Mouse (Mus musculus) MEL (cell line): Measurements from ENCODE around the gene Slc4a4. TPM values are rescaled to one million over a fixed set of nuclear protein-coding genes. Genes with fewer than 3 reads are reported as not detected.
"Not testable (repeated sequence)": the region's sequence is repeated elsewhere in the genome, so short reads cannot be mapped to it uniquely, and the experiment has no call there.

ENCODE experiments used
- DNase-seq: peaks from one replicate; pipeline ENCODE4 v3.0.0; 2011; ENCODE audit warnings: low read depth, low spot score
- H3K27ac ChIP-seq: 2 replicates; pipeline ENCODE4 v1.5.1; 2012; ENCODE audit warnings: low read depth, mild to moderate bottlenecking, control low read depth, low read length, moderate library complexity; ENCODE audit not compliant: control insufficient read depth
- H3K27me3 ChIP-seq, 2 experiments: fragments of 150-350 bp in 1 of 2; sonication (generic) in 1 of 2; 2 replicates each; pipeline ENCODE4 v1.6.1; 2012; ENCODE audit warnings: low read length in 2 of 2, mild to moderate bottlenecking in 2 of 2, improper control_type of control experiment in 1 of 2, moderate library complexity in 1 of 2; ENCODE audit not compliant: insufficient read depth in 2 of 2, control insufficient read depth in 1 of 2
- H3K36me3 ChIP-seq, 2 experiments: 2 replicates each; pipeline ENCODE4 v1.6.1; 2012 to 2014; ENCODE audit warnings: low read length in 2 of 2, improper control_type of control experiment in 1 of 2, inconsistent platforms in 1 of 2, mild to moderate bottlenecking in 1 of 2; ENCODE audit not compliant: insufficient read depth in 2 of 2, control insufficient read depth in 1 of 2
- H3K4me1 ChIP-seq, 2 experiments: fragments of 150-350 bp in 1 of 2; sonication (generic) in 1 of 2; 2 replicates each; pipeline ENCODE4 v1.6.1; 2012; ENCODE audit warnings: low read length in 2 of 2, improper control_type of control experiment in 1 of 2, mild to moderate bottlenecking in 1 of 2; ENCODE audit not compliant: insufficient read depth in 2 of 2, control insufficient read depth in 1 of 2
- H3K4me3 ChIP-seq, 2 experiments: fragments of 150-350 bp in 1 of 2; sonication (generic) in 1 of 2; 2 replicates each; pipeline ENCODE4 v1.5.1; 2012; ENCODE audit warnings: low read depth in 2 of 2, low read length in 2 of 2, mild to moderate bottlenecking in 2 of 2, moderate library complexity in 2 of 2, control low read depth in 1 of 2, improper control_type of control experiment in 1 of 2; ENCODE audit not compliant: control insufficient read depth in 1 of 2, insufficient read depth in 1 of 2
- H3K79me2 ChIP-seq: 2 replicates; pipeline ENCODE4 v1.6.1; 2012; ENCODE audit warnings: mild to moderate bottlenecking, low read length, moderate library complexity; ENCODE audit not compliant: control insufficient read depth, poor library complexity, insufficient read depth
- H3K9ac ChIP-seq: 2 replicates; pipeline ENCODE4 v1.6.1; 2012; ENCODE audit warnings: low read depth, mild to moderate bottlenecking, control low read depth, low read length, moderate library complexity; ENCODE audit not compliant: control insufficient read depth, poor library complexity, severe bottlenecking
- H3K9me3 ChIP-seq: fragments of 150-350 bp; sonication (generic); replicated peaks from 2 replicates; pipeline ENCODE4 v1.6.1; 2012; ENCODE audit warnings: mild to moderate bottlenecking, low read length, improper control_type of control experiment, moderate library complexity; ENCODE audit not compliant: insufficient read depth
- BHLHE40 ChIP-seq: IDR thresholded peaks from 2 replicates; pipeline ENCODE4 v1.6.1; 2012; ENCODE audit warnings: low read depth, mild to moderate bottlenecking, inconsistent platforms, low read length, improper control_type of control experiment, borderline replicate concordance
- E2F4 ChIP-seq: IDR thresholded peaks from 2 replicates; pipeline ENCODE4 v1.6.1; 2011; ENCODE audit warnings: low read depth, low read length, improper control_type of control experiment, borderline replicate concordance
- EP300 ChIP-seq, 2 experiments: IDR thresholded peaks; 2 replicates each; pipeline ENCODE4 v1.6.1; 2011; ENCODE audit warnings: improper control_type of control experiment in 2 of 2, low read length in 2 of 2, low read depth in 1 of 2, mild to moderate bottlenecking in 1 of 2
- ETS1 ChIP-seq: IDR thresholded peaks from 2 replicates; pipeline ENCODE4 v1.6.1; 2012; ENCODE audit warnings: low read depth, mild to moderate bottlenecking, inconsistent platforms, low read length, improper control_type of control experiment, moderate library complexity
- KAT2A ChIP-seq: conservative IDR thresholded peaks from 2 replicates; pipeline ENCODE4 v1.6.1; 2012; ENCODE audit warnings: low read depth, low read length, improper control_type of control experiment, inconsistent platforms
- MEF2A ChIP-seq: IDR thresholded peaks from 2 replicates; pipeline ENCODE4 v1.6.1; 2014; ENCODE audit warnings: low read depth, mild to moderate bottlenecking, inconsistent platforms, low read length, improper control_type of control experiment; ENCODE audit not compliant: poor library complexity, insufficient replicate concordance, severe bottlenecking; ENCODE audit errors: extremely low read depth
- MXI1 ChIP-seq: IDR thresholded peaks from 2 replicates; pipeline ENCODE4 v1.6.1; 2011; ENCODE audit warnings: mild to moderate bottlenecking, low read depth, low read length, improper control_type of control experiment
- MYB ChIP-seq: IDR thresholded peaks from 2 replicates; pipeline ENCODE4 v1.6.1; 2011; ENCODE audit warnings: mild to moderate bottlenecking, low read depth, low read length, improper control_type of control experiment
- NELFE ChIP-seq: IDR thresholded peaks from 2 replicates; pipeline ENCODE4 v1.6.1; 2011; ENCODE audit warnings: low read depth, low read length, improper control_type of control experiment
- POLR2AphosphoS2 ChIP-seq: IDR thresholded peaks from 2 replicates; pipeline ENCODE4 v1.6.1; 2011; ENCODE audit warnings: low read length, improper control_type of control experiment
- RAD21 ChIP-seq: IDR thresholded peaks from 2 replicates; pipeline ENCODE4 v1.6.1; 2011; ENCODE audit warnings: mild to moderate bottlenecking, low read depth, low read length, improper control_type of control experiment
- UBTF ChIP-seq: IDR thresholded peaks from 2 replicates; pipeline ENCODE4 v1.6.1; 2012; ENCODE audit warnings: low read depth, mild to moderate bottlenecking, inconsistent platforms, low read length, improper control_type of control experiment, moderate library complexity, borderline replicate concordance; ENCODE audit not compliant: insufficient read depth
- USF2 ChIP-seq, 2 experiments: IDR thresholded peaks; 2 replicates each; pipeline ENCODE4 v1.6.1; 2011 to 2012; ENCODE audit warnings: improper control_type of control experiment in 2 of 2, low read length in 2 of 2, borderline replicate concordance in 1 of 2, inconsistent platforms in 1 of 2, low read depth in 1 of 2, mild to moderate bottlenecking in 1 of 2; ENCODE audit not compliant: insufficient read depth in 1 of 2
- ZC3H11A ChIP-seq: IDR thresholded peaks from 2 replicates; pipeline ENCODE4 v1.6.1; 2012; ENCODE audit warnings: low read depth, mild to moderate bottlenecking, inconsistent platforms, low read length, improper control_type of control experiment
- ZKSCAN1 ChIP-seq: IDR thresholded peaks from 2 replicates; pipeline ENCODE4 v1.6.1; 2012; ENCODE audit warnings: low read depth, mild to moderate bottlenecking, inconsistent platforms, low read length, improper control_type of control experiment, moderate library complexity
- ZMIZ1 ChIP-seq: IDR thresholded peaks from 2 replicates; pipeline ENCODE4 v1.6.1; 2012; ENCODE audit warnings: low read depth, mild to moderate bottlenecking, inconsistent platforms, low read length, improper control_type of control experiment, moderate library complexity
- ZNF384 ChIP-seq: IDR thresholded peaks from 2 replicates; pipeline ENCODE4 v1.6.1; 2012; ENCODE audit warnings: low read depth, mild to moderate bottlenecking, inconsistent platforms, low read length, improper control_type of control experiment
- polyA plus RNA-seq, 2 experiments: library from polyadenylated mRNA; stranded (reverse) in 1 of 2; unstranded in 1 of 2; fragments of >175 nt in 1 of 2; fragments of >200 nt in 1 of 2; gene quantifications; 2 replicates each; pipeline versions ENCODE4 v1.2.1 to v1.2.4; 2012; ENCODE audit warnings: low replicate concordance in 2 of 2, low read depth in 1 of 2; ENCODE audit not compliant: insufficient read length in 2 of 2, insufficient read depth in 1 of 2, missing spikeins in 1 of 2
- total RNA-seq: library from RNA; depleted of rRNA; stranded (reverse); fragments of 300-350 nt; gene quantifications from 2 replicates; pipeline ENCODE4 v1.2.3, GENCODE M21; 2012

Gene Slc4a4
- total and polyA plus RNA-seq, 3 experiments = not detected

DNA sequence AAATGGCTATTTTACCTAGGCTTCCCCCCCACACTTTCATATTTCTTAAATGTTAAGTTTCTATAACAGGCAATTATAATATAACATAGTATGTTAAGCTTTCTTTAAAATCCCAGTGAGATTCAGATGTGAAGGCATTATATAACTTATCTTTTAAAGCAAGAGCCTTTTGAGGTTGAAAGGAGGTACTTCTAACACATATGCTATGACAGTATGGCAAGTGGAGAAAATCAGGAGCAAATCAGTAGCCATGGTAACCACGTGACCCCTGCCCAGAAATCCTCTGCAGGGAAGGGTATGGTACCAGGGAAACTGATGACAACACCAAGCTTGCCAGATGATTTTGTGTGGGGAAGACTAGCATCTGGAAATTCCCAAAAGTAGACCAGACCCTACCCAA, 222.2 kb downstream of the Slc4a4 start (continued):
- no peak for TF ChIP-seq ZNF384

DNA sequence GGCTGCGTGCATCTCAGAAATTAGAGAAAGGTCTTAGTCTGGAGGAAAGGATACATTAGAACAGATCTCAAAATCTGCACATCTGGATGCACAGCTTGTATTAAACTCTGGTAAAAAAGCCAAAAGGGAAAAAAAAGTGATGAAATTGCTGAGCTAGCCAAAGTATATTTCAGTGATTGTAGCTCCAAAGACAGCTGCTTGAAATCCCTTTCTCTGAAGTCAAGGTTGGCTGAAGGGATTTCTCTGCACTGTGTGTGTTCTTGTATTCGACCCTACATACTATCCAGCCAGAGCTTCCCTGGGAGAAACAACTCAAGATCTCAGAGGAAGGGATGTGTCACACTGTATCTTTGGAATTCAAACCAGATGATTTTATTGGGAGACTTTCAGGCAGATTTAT, 223.2 kb downstream of the Slc4a4 start:
- no peaks in the 10 kb centered on the region for H3K9me3 ChIP-seq
- no peaks in the 10 kb centered on the region for H3K4me1 ChIP-seq

DNA sequence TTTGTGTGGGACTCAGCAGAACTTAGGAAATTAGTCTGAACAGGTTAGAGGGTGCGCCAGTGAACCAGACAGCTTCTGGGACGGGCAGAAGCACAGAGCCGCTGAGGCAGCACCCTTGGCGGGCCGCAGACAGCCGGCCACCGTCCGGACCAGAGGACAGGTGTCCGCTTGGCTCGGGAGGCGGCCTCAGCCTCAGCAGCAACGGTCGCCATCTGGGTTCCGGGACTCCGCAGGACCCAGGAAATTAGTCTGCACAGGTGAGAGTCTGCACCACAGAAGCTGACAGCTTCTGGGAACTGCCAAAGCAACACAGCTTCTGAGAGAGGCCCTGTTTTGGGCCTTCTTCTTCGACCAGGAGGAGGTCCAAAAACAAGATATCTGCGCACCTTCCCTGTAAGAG, 225.4 kb downstream of the Slc4a4 start:
- not testable (repeated sequence) for H3K9ac ChIP-seq, H3K9me3 ChIP-seq, H3K27me3 ChIP-seq, DNase-seq, H3K27ac ChIP-seq, H3K36me3 ChIP-seq, H3K4me3 ChIP-seq, H3K79me2 ChIP-seq, H3K4me1 ChIP-seq

More for the DNA sequence above, 223.2 kb downstream of the Slc4a4 start:
- DNase-seq = no peak
- TF ChIP-seq POLR2AphosphoS2 = no peak
- no peak for TF ChIP-seq MXI1
- TF ChIP-seq NELFE = no peak
- no peak for TF ChIP-seq ETS1
- no peak for TF ChIP-seq ZKSCAN1
- TF ChIP-seq ZMIZ1 = no peak
- no peak for TF ChIP-seq KAT2A
- TF ChIP-seq E2F4 = no peak
- no peak for TF ChIP-seq ZC3H11A
- TF ChIP-seq MYB = no peak
- no peaks in the 10 kb centered on the region for H3K36me3 ChIP-seq
- H3K27ac ChIP-seq = no peak overlapping the region
- H3K9ac ChIP-seq = no peak overlapping the region
- no peaks in the 10 kb centered on the region for H3K27me3 ChIP-seq
- no peaks in the 10 kb centered on the region for H3K79me2 ChIP-seq
- H3K4me3 ChIP-seq = no peak overlapping the region

DNA sequence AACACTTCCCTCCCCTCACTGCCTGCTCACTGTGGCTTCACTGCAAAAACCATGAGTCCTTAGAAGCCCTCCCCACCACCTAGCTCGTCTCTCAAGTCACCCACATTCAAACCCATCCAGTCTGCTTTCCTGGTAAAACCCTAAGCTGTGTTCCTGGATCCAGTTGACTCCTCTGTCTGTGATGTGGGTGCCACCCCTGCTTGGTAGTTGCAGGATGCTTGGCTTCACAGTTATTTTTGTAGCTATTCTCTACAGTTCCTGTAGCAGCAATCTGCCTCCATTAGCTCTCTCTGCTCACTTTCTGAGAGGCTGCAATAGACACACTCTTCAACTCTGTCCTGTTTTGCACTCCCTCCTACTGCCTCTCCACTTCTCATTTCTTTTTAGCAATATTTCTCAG, 234.3 kb downstream of the Slc4a4 start:
- Histone ChIP-seq H3K4me1 (no peaks in the 10 kb centered on the region), H3K9me3 (no peaks in the 10 kb centered on the region), H3K9ac (no peak overlapping the region), H3K27me3 (no peaks in the 10 kb centered on the region; a peak in 1 of 4 replicates), H3K27ac (no peak overlapping the region), H3K36me3 (no peaks in the 10 kb centered on the region), H3K79me2 (no peaks in the 10 kb centered on the region), H3K4me3 (no peak overlapping the region)
- TF ChIP-seq UBTF (no peak), EP300 (IDR thresholded peaks at IDR 0.05; ENCODE audit: low read depth in 1 of 2, low read length in 2 of 2) (no peak), RAD21 (no peak), USF2 (IDR thresholded peaks at IDR 0.05; ENCODE audit: borderline replicate concordance in 1 of 2, insufficient read depth in 1 of 2, low read depth in 1 of 2, low read length in 2 of 2) (no peak), ZMIZ1 (no peak), BHLHE40 (no peak), MEF2A (no peak)
- no peak for DNase-seq
